Mouse (Mus musculus) stomach, postnatal 0 days (tissue): ENCODE measurements at regions not wholly inside any gene's neighbourhood (a gene's known extent, or its start where the extent isn't known, plus 50 kb on each side); places are given as distances from the start of the nearest gene placed in this dataset.

Experiments
- CTCF ChIP-seq: IDR thresholded peaks from 2 replicates; pipeline ENCODE4 v1.5.1; 2016; ENCODE audit warnings: antibody characterized with exemption, low read depth, mild to moderate bottlenecking, moderate library complexity
- EP300 ChIP-seq: optimal IDR thresholded peaks from 2 replicates; pipeline ENCODE3; 2016; ENCODE audit warnings: antibody characterized with exemption

DNA sequence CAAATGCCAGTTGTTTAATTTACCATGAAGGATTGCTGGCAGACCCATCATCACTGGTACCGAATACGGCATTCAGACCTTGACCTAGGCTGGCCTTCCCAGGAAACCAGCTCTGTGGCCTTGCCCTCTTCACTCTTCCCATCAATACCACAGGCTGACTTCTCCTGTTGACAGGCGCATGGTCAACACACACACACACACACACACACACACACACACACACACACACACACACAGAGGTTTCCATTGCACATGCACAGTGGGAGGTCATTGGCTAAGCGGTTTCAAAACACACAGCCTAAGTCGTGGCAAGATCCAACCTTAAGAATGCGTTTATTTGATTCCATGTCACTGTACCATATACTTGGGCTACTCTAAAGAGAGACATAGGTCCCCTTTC, 298.7 kb upstream of the Klf3 start:
- TF ChIP-seq CTCF: no peak
- no peak for TF ChIP-seq EP300
